Mouse (Mus musculus) layer of hippocampus, adult 2 months (tissue): ENCODE data around the gene Pgf. TPM values are rescaled to one million over a fixed set of nuclear protein-coding genes. Genes with fewer than 3 reads are reported as not detected.
A peak's percentile ranks its signal among the peaks of the same experiment; 100 is the strongest.

Experiments
- DNase-seq, 2 experiments: peaks; one replicate each; pipeline ENCODE4 v3.0.0; 2022; ENCODE audit warnings: low spot score in 2 of 2
- H3K27ac ChIP-seq: fragments of 200-600 bp; 2 replicates; pipeline ENCODE4 v1.8.1; 2022
- H3K4me3 ChIP-seq: fragments of 200-600 bp; 2 replicates; pipeline ENCODE4 v1.8.1; 2022; ENCODE audit warnings: mild to moderate bottlenecking
- CTCF ChIP-seq: fragments of 200-600 bp; conservative IDR thresholded peaks from 2 replicates; pipeline ENCODE4 v1.8.1; 2022; ENCODE audit warnings: antibody characterized with exemption, mild to moderate bottlenecking, moderate library complexity
- total RNA-seq, 2 experiments: library from RNA; stranded (reverse); gene quantifications; 2 replicates each; pipeline ENCODE4 v1.2.3; 2021

Gene Pgf
- total RNA-seq, 2 experiments from 2014 or later, result 4.7 to 5.2 TPM

DNA sequence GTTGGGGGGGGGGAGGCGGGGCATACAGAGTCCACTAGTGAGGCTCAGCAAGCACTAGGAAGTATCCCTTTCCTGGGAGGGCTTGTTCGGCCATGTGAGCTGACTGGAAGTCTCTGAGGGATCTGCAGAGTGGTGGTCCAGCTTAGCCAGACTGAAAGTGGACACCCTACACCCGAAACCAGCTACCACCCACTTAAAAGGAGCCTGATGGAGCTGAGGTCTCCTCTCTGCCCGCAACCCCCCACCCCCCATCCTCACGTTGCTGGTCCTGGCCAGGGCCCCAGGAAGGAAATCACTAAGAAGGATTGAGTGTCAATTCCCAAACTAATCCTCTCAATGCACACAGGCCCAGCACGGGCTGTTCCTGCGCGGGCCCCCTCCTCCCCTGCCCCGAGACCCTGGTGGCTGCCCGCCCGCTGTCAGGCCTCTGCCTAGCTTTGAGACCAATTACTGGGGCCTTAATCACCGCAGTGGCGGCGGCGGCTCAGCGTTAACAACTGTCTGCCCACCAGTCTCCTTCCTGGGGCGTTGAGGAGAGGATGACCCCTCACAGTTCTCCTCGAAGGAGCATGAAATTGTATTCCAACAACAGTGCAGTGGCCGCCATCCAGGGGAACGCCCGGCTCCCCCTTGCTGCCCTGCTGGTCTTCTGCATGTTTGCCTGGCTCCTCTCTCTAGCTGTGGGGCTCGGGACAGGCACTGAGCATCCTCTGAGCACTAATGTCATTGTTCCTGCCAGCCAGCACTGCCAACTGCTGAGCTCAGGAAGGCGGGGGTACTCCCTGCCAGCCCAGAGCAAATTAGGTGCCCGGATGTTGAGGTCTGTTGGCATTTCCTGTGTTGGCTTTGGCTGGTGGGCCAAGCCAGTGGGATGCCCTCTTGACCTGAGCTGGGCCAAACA lies 23.6 kb upstream of the Pgf start:
- TF ChIP-seq CTCF, result peak; percentile 26; the same call in 1 of the 2 replicates
- DNase-seq, result no peak
- Histone ChIP-seq H3K27ac (no peak overlapping the region), H3K4me3 (no peak overlapping the region)

DNA sequence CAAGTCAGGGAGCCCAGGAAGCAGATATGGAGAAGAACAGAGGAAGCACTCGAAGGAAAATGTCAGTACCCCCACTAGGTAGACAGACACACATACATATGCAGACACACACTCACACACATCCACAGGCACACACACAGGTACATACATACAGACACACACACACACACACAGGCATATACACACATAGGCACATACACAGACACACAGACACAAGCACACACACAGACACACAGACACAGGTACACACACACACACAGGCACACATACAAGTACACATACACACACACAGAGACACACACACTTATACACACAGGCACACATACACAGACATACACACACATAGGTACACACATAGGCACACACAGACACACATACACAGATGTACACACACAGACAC lies 22.4 kb upstream of the Pgf start:
- Histone ChIP-seq H3K4me3 (no peak overlapping the region), H3K27ac (no peak overlapping the region)
- no peak for TF ChIP-seq CTCF
- no peak for DNase-seq

DNA sequence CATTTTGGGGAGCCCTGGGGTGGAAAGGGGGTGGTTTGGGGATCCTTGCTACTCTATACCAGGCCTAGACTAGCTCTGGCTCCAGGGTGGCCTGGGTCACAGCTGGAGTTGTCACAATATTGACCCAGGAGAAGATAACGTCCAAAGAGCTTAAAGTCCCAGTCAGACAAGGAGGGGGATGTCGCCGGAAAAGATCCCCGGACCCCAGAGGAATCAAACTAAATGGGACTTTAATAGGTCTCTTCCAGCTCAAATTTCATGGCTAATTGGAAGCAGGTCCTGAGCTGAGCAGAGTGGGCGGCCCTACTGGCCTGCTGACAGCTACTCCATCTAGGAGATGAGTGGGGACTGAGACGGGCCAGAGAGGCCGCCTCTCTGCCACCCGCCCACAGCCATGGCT lies 20.3 kb upstream of the Pgf start:
- H3K27ac ChIP-seq, result no peak overlapping the region
- TF ChIP-seq CTCF, result no peak
- DNase-seq, result no peak
- no peak overlapping the region for H3K4me3 ChIP-seq

DNA sequence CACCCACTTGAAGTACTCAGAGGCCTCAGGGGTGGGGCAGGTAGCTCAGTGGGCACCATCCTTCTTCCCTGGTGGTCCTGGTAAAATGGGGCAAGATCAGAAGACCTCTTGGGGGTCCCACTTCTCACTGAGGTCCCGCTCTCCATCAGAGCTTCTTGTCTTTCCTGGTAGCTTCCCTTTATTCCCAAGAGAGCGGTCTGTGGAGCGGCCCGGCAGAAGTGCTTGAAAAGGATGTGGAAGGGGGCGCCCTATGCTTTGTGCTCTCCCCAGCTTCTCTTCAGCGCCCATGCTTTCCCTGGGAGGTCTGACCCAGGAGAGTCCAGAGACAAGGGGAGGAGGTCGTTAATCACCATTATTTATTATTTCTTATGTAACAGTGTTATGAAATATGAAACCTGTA lies 19.8 kb upstream of the Pgf start:
- TF ChIP-seq CTCF, result no peak
- Histone ChIP-seq H3K4me3 (no peak overlapping the region), H3K27ac (no peak overlapping the region)
- no peak for DNase-seq

DNA sequence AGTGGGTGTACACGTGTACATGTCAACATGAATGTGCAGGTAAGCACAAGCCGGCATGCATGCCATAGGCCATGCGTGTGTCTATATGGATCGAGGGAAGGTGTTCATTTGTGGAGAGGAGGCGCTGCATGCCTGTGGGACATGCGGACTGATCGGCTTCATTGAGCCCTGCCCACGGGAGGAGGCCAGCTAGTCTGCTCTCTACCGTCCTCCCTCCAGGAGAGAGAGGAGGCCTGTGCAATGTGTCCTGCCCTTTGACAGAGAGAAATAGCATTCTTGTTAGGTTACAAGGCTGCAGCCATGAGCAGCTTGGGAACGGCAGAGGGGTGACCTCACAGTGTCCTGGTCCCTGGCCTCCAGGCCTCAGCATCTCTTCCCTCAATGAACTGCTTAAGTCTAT lies 18.6 kb upstream of the Pgf start:
- no peak for DNase-seq
- TF ChIP-seq CTCF, result no peak
- Histone ChIP-seq H3K4me3 (no peak overlapping the region), H3K27ac (no peak overlapping the region)

DNA sequence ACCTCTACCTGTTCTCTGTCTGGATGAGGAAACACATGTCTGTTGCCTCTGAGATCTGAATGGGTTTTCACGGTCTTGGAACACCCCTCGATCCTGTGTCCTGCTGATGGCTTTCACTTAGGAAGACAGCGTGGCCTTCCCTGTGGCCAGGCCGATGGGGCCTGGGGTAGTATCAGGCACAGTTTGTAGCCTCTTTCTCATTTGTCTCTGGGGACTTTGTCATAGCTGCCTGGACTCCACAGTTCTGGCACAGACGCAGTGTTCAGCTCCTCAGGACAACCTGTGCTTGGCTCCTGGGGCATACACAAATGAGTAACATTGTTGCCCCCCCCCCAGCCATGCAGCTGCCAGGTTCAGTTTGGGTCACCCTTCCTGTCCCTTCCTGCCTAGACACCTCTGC lies 17.5 kb upstream of the Pgf start:
- H3K27ac ChIP-seq, result no peak overlapping the region
- no peak overlapping the region for H3K4me3 ChIP-seq
- no peak for TF ChIP-seq CTCF
- no peak for DNase-seq

DNA sequence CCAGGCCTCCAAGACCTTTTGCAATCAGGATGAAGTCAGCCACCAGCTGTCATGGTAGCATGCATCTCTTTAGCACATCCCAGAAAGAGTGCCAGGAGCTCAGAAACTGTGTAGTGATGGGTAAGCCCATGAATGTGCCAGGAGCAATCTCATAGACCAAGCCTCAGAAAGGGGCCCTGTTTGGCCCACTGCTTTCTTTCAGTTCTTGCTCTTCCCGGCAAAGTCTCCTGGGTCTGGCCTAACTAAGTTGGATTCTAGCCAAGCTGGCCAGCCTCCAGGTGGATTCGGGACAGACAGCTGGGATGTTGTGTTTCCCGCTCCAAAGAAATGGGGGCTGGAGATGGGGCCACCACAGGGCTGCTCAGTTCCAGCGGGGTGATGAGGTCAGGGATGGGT lies 17.0 kb upstream of the Pgf start:
- TF ChIP-seq CTCF, result no peak
- H3K27ac ChIP-seq, result no peak overlapping the region
- no peak overlapping the region for H3K4me3 ChIP-seq
- DNase-seq, result peak in 1 of 2 experiments; percentile 50

DNA sequence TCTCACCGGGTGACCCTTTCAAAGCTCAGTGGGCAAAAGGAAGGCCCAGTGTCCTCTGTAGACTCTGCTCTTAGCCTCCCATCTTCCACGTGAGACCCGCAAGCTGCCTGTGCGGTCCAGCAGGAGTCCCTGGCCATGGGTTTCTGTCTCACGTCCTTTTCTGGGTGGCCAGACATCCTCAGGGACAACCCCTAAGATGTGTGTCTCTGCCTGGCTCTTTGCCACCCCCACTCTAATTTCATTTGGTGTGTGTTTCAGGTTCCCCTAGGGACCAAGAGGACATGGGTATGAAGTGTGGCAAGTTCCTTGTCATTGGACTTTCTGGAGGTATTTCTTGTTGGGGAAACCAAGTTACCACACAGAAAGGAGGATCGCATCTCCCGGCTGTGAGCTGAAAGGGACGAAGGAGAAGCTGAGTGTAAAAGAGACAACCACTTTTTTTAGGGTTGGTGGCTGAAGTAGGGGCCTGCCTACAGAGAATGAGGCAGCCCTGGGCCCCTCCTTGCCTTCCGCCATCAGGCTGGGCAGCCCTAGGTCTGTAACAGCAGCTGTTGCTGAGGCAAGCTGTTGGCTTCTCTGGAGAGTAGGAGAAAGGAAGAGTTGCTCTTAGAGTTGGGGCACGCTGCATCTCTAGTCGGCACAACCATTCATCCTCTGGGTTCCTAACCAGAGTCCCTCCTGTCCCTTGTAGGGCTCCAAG lies 16.5 kb upstream of the Pgf start:
- no peak for DNase-seq
- TF ChIP-seq CTCF, result no peak
- Histone ChIP-seq H3K27ac (no peak overlapping the region), H3K4me3 (no peak overlapping the region)

DNA sequence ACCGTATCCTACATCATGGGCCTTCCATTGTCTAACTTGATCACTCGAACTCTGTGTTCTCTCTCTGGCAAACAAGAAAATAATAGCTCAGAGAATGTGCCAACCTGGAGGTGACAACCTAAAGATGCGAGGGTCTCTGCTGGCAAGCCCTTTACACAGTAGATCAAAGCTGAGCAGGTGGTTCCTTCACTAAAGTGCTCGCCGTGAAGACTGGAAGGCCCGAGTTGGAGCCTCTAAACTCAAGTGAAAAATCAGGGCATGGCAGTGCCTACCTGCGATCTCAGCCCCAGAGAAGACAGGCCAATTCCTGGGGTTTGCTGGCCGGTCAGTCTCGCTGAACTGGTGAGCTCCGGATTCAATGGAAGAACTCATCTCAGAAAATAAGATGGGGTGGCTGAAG lies 15.6 kb upstream of the Pgf start:
- H3K27ac ChIP-seq, result no peak overlapping the region
- no peak for DNase-seq
- H3K4me3 ChIP-seq, result no peak overlapping the region
- TF ChIP-seq CTCF, result no peak

DNA sequence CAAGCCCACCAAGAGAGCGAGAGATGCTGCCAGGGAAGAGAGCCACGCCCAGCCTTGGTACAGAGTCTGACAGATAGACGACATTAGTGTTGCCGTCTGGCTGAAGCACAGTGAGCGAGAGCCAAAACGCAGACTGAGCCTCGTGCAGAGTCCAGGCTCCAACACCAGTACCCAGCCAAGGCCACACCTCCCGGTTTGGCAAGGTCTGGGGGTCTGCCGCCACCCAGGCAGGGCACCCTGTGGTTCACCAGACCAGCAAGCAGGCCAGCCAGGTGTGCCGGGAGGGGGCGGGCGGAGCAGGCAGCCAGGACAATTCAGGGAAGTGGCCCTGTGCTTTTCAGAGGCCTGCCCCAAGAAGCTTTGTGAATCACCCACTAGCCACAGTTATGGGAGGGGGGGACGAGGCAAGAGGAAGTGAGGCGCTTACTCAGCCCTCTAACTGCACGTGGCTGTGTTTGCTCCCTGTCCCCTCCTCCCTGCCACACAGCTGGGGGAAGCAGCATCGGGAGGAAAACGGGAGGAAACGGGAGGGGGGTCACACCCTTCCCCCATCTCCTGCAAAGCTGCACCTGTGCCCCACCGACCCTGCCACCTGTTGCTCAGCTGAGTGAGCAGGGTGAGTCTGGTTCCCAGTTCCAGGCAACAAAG lies 15.0 kb upstream of the Pgf start:
- no peak for TF ChIP-seq CTCF
- H3K4me3 ChIP-seq, result no peak overlapping the region
- no peak for DNase-seq
- no peak overlapping the region for H3K27ac ChIP-seq

DNA sequence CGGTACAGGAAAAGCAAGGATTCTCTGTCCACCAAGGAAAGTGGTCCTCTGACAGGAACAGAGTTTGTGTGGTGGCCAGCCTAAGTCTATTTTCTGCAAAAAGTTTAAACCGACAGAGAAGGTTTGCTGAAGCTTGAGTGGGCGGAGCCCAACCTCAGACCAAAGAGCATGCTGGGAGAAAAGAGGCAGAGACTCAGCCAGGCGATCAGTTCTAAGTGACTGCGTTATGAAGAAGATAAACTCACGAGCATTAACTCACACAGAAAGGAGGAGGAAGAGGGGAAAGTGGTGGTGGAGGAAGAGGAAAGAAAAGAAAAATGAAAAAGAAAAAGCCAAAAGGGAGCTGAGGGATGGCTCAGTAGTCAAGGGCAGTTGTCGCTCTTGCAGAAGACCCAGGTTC lies 12.7 kb upstream of the Pgf start:
- Histone ChIP-seq H3K4me3 (no peak overlapping the region), H3K27ac (no peak overlapping the region)
- no peak for TF ChIP-seq CTCF

DNA sequence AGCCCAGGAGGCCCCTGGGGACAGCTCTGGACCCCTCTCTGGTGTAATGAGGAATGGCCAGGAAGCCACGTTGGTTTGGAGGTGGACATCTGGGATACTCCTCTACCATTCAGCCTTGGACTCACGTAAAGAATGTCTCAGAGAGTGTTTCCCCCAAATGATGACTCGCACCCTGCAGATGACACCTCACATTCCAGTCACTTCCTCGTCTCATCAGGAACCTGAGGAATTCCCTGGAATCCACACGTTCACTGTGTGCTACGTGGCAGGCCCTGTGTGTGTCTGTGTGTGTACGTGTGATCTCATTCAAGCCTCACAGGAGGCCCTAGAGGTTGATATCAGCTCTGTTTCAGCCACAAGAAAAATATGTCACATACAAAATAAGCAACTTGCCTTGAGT lies 8.8 kb upstream of the Pgf start:
- H3K27ac ChIP-seq, result no peak overlapping the region
- no peak for TF ChIP-seq CTCF
- DNase-seq, result no peak
- H3K4me3 ChIP-seq, result no peak overlapping the region

More for the DNA sequence above, 12.7 kb upstream of the Pgf start:
- DNase-seq, result no peak

DNA sequence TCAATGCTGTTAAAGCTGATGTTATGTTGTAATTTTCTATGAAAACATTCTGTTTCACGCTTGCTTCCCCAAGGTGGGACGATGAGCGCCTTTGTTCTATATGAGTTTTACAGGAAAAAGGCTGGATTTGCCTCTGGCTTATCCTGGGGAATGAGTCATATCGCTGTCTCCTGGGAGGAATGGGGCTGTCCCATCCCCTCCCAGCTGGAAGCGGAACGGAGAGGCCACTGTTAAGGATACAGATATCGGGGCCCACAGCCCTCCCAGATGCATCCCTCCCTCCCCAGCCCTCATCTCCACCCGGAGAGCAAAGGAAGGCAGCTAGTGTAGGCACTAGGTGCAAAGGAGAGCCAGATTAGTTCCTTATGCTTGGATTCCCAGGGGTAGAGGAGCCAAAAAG lies 8.2 kb upstream of the Pgf start:
- Histone ChIP-seq H3K4me3 (no peak overlapping the region), H3K27ac (no peak overlapping the region)
- no peak for TF ChIP-seq CTCF
- DNase-seq, result no peak
